Mouse (Mus musculus) macrophage (primary cell): ENCODE data around the gene Spa17. TPM values are rescaled to one million over a fixed set of nuclear protein-coding genes. Genes with fewer than 3 reads are reported as not detected.

Experiments
- H3K27ac ChIP-seq: fragments of 350-480 bp; formaldehyde crosslinking; 2 replicates; pipeline ENCODE4 v1.9.0; 2021
- H3K36me3 ChIP-seq: fragments of 350-480 bp; formaldehyde crosslinking; 2 replicates; pipeline ENCODE4 v1.9.0; 2021; ENCODE audit errors: inconsistent target
- H3K4me3 ChIP-seq: fragments of 350-480 bp; formaldehyde crosslinking; 2 replicates; pipeline ENCODE4 v1.9.0; 2021; ENCODE audit errors: inconsistent target
- H3K79me2 ChIP-seq: fragments of 350-480 bp; formaldehyde crosslinking; 2 replicates; pipeline ENCODE4 v1.9.0; 2021; ENCODE audit errors: inconsistent target
- whole genome bisulfite sequencing: methylation state at CpG from one replicate; pipeline ENCODE4 v1.1.7; 2026; ENCODE audit warnings: inconsistent platforms; ENCODE audit not compliant: missing documents; 5-methylcytosine and 5-hydroxymethylcytosine counted together
- polyA plus RNA-seq: library from polyadenylated mRNA; stranded (reverse); fragments of 250-400 nt; gene quantifications from 3 replicates; pipeline ENCODE4 v1.2.4, GENCODE M21; 2018; ENCODE audit warnings: inconsistent platforms

The Spa17 gene
- polyA plus RNA-seq, 1 experiment from 2014 or later = 3.2 TPM

DNA sequence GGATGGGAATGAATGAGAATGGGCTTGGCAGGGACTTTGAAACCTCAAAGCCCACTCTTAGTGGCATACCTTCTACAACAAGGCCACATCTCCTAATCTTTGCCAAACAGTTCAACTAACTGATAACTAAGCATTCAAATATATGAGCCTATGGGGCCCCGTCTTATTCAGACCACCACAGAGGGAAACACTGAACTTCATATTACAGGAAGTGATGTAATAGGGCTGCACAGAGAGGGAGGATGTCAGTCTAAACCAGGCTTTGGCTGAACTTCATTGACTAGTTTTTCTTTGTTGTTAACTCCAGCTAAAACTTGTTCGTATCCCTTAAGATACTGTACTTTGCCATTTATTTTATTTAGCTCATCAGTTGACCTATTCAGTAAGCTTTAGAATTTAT lies 16.4 kb upstream of the Spa17 start:
- WGBS = 64% methylated on average over 2 of the region's 2 CpGs
- Histone ChIP-seq H3K4me3 (no peak overlapping the region), H3K27ac (no peak overlapping the region)

DNA sequence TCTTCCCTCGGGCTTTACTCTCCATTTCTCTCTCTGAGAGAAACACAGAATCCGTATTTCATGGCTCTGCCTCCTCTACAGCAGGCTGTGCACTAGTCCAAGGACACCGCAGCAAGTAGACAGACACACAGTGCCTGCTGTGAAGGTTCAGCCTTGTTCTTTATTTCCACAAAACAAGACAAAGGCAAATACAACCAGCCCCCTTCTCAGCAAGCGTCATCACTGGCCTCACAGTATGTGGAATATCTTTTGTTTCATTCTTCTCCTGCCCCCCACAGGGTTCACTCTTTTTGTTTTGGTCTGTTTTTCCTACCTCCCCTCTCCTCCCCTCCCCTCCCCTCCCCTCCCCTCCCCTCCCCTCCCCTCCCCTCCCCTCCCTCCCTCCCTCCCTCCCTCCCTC lies 15.1 kb upstream of the Spa17 start:
- no peak overlapping the region for H3K4me3 ChIP-seq
- peaks cover 10% of the 10 kb centered on the region for H3K36me3 ChIP-seq
- 100% methylated on average over 4 of the region's 4 CpGs for whole genome bisulfite sequencing
- H3K27ac ChIP-seq = no peak overlapping the region
- no peaks in the 10 kb centered on the region for H3K79me2 ChIP-seq

More for the DNA sequence above, 16.4 kb upstream of the Spa17 start:
- Histone ChIP-seq H3K36me3 (peaks cover 15% of the 10 kb centered on the region), H3K79me2 (no peaks in the 10 kb centered on the region)

DNA sequence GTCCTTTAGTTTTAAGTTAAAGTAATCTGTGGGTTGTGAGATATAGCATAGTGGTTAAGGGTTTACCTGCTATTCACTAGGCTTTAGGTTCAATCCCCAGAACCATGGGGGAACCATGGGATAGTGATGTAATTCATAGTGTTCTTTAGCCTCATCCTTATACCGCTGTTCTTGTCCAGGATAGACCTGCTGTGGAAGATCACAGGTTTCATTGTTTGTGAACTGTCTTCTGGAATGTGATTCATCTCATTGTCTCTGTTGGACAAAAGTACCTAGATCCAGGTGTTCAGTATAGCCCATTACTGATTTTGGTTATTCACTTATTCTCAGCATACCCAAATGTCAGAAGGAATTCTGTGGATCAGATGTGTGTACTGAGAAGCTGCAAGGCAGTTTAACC lies 13.7 kb upstream of the Spa17 start:
- Histone ChIP-seq H3K79me2 (no peaks in the 10 kb centered on the region), H3K4me3 (no peak overlapping the region), H3K36me3 (peaks cover 5% of the 10 kb centered on the region; the same call in 1 of the 2 replicates), H3K27ac (no peak overlapping the region)
- 89% methylated on average over 1 of the region's 1 CpGs for WGBS

DNA sequence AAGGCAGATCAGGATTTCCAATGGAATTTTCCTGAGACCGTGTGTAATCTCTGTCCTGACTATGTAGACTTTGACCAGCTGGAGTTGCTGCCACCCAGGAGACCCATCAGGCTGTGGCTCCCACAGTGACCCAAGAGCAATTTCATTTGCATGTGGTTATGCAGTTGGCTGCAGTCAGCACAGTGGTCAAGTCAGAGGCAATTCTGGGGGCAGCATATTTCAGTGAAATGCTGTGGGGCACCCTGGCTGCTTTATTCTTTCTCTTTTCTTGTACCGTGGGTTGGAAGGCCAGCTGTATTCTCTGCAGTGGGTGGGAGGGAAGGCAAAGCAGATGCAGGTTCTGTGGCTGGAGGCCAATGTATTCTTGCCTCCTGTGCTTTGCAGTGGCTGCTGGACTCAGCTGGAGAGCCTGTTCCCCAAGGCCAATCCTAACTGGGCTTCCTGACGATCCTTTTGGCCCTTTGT lies 12.6 kb upstream of the Spa17 start:
- WGBS = 91% methylated on average over 3 of the region's 3 CpGs
- H3K36me3 ChIP-seq = peaks cover 5% of the 10 kb centered on the region; the same call in 1 of the 2 replicates
- H3K79me2 ChIP-seq = no peaks in the 10 kb centered on the region
- H3K27ac ChIP-seq = no peak overlapping the region
- H3K4me3 ChIP-seq = no peak overlapping the region

DNA sequence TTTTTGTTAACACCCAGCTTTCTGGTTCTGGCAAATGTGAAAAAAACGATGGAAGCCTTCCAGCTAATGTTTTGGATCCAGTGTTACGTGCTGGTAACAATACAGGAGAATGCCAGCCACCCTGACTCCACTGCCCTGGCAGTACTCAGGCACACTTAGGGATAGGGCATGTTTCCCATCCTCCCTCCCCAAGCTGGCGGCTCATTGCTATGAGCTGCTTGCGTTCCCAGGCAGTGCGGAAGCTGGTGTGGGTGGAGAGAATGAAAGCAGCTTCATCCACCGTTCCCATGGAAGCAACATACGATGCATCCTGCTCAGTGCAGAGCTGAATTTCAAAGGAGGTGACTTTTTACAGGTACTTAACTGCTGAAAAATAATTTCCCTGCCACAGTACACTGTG lies 12.1 kb upstream of the Spa17 start:
- WGBS = 96% methylated on average over 7 of the region's 7 CpGs
- no peak overlapping the region for H3K4me3 ChIP-seq

DNA sequence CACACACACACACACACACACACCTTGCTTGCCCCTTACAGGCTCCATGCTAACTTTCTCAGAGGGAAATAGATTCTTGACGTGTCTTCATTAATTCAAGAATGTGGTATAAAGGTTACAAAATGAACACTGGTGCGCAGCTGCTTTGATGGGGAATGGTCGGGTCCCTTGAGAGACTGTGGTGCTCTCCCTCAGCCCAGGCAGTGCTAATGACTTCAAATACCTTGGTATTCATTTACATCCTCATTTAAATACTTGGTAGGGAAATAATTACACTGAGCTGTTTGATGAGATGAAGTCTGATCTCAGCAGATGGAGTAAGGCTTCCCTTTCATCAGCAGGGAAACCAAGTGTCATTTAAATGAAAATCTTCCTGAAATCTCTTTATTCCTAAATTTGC lies 11.6 kb upstream of the Spa17 start:
- no peak overlapping the region for H3K27ac ChIP-seq
- WGBS = 100% methylated on average over 2 of the region's 3 CpGs
- peaks cover 5% of the 10 kb centered on the region; the same call in 1 of the 2 replicates for H3K36me3 ChIP-seq
- no peak overlapping the region for H3K4me3 ChIP-seq
- no peaks in the 10 kb centered on the region for H3K79me2 ChIP-seq

More for the DNA sequence above, 12.1 kb upstream of the Spa17 start:
- Histone ChIP-seq H3K36me3 (peaks cover 5% of the 10 kb centered on the region; the same call in 1 of the 2 replicates), H3K27ac (no peak overlapping the region), H3K79me2 (no peaks in the 10 kb centered on the region)

DNA sequence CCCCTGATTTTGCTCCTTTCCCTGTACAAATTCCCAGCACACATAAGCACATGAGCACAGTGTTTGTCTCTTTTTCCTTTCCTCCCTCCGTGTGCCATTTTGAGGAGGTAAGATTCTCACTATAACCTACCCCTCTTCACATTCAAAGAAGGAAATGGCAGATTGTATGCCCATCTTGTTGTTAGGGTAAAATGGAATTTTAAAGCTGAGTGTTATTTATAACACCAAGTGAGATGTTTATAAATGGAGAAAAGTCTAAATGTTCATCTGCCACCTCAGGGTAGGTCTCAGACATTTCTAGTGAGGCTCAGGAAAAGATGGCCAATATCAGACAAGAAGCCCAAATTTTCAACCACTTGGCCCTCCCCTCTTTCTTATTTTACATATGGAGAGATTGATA lies 11.0 kb upstream of the Spa17 start:
- H3K27ac ChIP-seq = no peak overlapping the region
- WGBS = 100% methylated on average over 1 of the region's 1 CpGs
- no peak overlapping the region for H3K4me3 ChIP-seq
- no peaks in the 10 kb centered on the region for H3K79me2 ChIP-seq
- H3K36me3 ChIP-seq = peaks cover 5% of the 10 kb centered on the region; the same call in 1 of the 2 replicates

DNA sequence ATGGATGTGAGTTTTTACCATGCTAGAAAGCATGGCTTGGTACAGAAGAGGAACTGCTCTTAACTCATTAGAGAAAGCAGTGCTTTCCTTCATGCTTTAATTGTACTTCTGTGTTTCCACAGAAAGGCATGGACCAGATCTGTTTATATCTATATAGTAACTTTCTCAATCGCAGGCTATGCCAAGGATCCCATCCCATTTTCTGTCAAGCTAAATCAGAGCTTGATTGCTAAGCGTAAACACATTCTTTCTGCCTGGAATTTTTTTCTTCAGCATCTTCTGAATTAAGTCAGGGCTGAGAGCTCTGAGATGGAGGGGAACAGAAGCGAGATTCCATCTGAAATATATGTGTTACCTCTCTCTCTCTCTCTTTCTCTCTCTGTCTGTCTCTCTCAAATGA lies 10.5 kb upstream of the Spa17 start:
- Histone ChIP-seq H3K79me2 (no peaks in the 10 kb centered on the region), H3K27ac (no peak overlapping the region), H3K36me3 (peaks cover 5% of the 10 kb centered on the region; the same call in 1 of the 2 replicates), H3K4me3 (no peak overlapping the region)
- WGBS = 93% methylated on average over 3 of the region's 3 CpGs

DNA sequence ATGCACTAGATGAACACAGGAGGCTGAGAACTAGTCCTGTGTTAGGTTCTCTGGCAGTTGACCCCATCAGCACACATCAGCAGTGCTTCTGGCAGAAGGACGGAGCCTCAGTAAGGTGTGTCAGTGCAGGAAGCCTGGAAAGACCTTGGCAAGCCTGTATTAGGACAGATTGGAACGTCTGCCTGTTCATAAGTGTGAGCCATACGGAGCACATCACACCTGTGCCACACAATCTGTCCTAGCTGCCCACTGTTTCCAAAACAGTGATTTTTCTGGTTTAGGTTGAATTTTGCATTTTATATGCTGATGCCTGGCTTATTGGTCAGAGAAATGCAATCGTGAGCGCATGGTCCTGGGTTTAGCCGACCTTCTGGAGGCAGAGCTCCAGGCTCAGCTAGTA lies 7.8 kb upstream of the Spa17 start:
- WGBS = 94% methylated on average over 6 of the region's 6 CpGs

DNA sequence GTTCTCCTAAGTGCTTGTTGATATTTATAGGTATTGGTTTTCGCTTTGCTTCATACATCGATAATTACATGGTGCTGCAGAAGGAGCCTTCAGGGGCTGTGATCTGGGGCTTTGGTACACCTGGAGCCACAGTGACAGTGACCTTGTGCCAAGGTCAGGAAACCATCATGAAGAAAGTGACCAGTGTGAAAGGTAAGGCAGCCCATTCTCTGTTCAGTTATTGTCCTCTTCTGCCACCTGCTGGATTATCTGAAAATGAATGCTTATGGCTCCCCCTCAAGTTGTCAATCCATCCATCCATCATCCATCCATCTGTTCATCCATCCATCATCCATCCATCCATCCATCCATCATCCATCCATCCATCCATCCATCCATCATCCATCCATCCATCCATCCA lies 3.2 kb upstream of the Spa17 start:
- WGBS = 56% methylated on average over 2 of the region's 2 CpGs
- H3K79me2 ChIP-seq = no peaks in the 10 kb centered on the region
- no peak overlapping the region for H3K4me3 ChIP-seq
- H3K36me3 ChIP-seq = no peaks in the 10 kb centered on the region; the same call in 1 of the 2 replicates
- no peak overlapping the region for H3K27ac ChIP-seq

More for the DNA sequence above, 7.8 kb upstream of the Spa17 start:
- Histone ChIP-seq H3K36me3 (peaks cover 5% of the 10 kb centered on the region; the same call in 1 of the 2 replicates), H3K4me3 (no peak overlapping the region), H3K79me2 (no peaks in the 10 kb centered on the region), H3K27ac (no peak overlapping the region)

DNA sequence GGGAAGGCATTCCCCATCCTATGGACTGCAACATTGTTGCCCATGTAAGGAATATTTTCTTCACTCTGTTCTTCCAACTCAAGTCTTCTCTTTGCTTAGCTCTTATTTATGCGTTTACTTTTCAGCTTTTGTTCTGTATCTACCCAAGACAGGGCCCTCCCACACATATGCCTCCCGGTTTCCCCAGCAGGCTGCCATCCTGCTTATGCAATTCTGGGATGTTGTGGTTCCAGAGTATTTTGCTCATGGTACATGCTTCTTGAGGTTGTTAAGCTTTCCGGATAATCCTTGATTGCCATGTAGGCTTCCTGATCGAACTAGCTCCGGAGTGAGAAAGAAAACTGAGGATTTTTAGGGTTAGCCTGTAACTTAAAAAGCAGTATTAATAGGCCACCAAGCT lies 1.7 kb upstream of the Spa17 start:
- 97% methylated on average over 5 of the region's 5 CpGs for WGBS
- H3K4me3 ChIP-seq = no peak overlapping the region
- H3K79me2 ChIP-seq = no peaks in the 10 kb centered on the region
- H3K27ac ChIP-seq = no peak overlapping the region
- no peaks in the 10 kb centered on the region; the same call in 1 of the 2 replicates for H3K36me3 ChIP-seq

DNA sequence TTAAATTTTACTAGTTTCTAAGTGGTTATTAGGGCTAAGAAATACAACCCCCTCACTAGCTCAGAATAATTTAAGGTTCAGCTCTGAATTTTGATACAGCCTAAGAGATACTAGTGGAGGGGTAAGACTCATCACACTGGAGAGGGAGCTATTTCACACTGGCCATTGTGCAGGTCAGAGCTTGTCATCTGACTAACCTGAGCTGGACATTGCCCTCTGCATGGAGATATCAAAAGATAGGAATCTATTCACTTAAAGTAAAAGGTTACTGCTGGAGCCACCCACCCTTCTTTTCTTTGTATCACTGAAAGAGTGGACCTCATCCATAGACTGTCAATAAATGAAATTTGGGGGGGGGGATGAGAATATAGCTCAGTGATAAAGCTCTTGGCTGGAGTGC lies 794 bp upstream of the Spa17 start:
- Histone ChIP-seq H3K79me2 (no peaks in the 10 kb centered on the region), H3K4me3 (peak overlapping the region; percentile 79), H3K36me3 (no peaks in the 10 kb centered on the region; the same call in 1 of the 2 replicates), H3K27ac (no peak overlapping the region)

DNA sequence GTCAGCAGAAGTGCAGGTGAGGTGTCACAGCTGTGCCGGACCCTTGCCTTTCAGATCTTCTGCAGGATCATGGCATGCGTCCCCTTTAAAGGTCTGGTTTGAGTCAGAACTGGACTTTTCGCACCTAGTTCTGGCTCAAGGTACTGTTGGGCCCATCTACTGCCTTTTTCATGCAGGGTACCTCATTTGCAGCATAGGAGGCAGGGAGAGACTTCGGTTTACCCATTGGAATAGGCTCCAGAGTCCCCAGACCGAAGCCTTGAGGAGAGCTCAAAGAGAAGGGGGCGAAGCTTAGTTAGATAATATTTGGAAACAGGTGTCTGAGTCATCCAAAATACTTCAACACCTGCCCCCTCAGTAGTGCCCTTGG lies 374 bp upstream of the Spa17 start:
- peak overlapping the region; percentile 79 for H3K4me3 ChIP-seq
- H3K36me3 ChIP-seq = no peaks in the 10 kb centered on the region; the same call in 1 of the 2 replicates
- WGBS = 32% methylated on average over 6 of the region's 6 CpGs
- H3K79me2 ChIP-seq = no peaks in the 10 kb centered on the region
- H3K27ac ChIP-seq = peak overlapping the region; percentile 17; the same call in 1 of the 2 replicates

DNA sequence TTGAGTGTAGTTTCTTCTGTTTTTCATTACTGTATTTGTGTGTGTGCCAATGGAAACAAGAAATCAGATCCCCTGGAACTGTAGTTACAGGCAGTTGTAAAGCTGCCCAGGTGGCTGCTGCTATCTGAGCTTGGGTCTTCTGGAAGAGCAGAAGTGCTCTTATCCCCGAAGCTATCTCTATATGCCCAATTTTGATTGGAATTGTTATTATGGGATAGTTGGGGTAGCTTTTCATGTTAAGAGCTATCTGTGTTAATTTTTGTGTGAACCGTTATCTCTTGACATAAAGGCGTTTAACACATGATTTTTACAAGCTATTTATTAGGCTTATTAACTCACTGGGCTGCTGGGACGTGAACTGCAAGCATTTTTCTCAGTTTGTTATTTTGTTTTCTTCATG lies 4.0 kb downstream of the Spa17 start:
- H3K4me3 ChIP-seq = no peak overlapping the region
- H3K27ac ChIP-seq = no peak overlapping the region
- no peaks in the 10 kb centered on the region for H3K79me2 ChIP-seq
- no peaks in the 10 kb centered on the region for H3K36me3 ChIP-seq
- WGBS = 94% methylated on average over 4 of the region's 4 CpGs

DNA sequence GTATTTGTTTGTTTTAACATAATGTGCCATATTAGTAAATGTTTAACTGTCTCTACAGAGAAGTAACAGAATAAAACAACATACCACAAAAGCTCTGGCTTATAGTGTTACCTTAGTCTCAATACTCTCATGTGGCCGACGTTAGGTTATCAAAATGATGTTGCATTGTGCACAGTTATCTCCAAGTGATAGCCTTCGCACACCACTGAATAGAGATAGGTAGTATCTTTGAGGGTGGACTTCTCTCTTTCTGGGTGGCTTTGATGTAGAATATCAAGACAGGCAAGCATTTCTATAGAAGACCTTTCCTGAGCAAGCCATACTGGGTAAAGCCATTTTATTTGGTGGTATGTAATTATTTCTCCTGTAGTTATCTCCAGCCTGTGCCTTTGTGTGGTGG lies 8.4 kb downstream of the Spa17 start:
- no peak overlapping the region for H3K4me3 ChIP-seq
- 98% methylated on average over 3 of the region's 3 CpGs for WGBS
- no peaks in the 10 kb centered on the region for H3K79me2 ChIP-seq
- no peak overlapping the region for H3K27ac ChIP-seq
- H3K36me3 ChIP-seq = no peaks in the 10 kb centered on the region

DNA sequence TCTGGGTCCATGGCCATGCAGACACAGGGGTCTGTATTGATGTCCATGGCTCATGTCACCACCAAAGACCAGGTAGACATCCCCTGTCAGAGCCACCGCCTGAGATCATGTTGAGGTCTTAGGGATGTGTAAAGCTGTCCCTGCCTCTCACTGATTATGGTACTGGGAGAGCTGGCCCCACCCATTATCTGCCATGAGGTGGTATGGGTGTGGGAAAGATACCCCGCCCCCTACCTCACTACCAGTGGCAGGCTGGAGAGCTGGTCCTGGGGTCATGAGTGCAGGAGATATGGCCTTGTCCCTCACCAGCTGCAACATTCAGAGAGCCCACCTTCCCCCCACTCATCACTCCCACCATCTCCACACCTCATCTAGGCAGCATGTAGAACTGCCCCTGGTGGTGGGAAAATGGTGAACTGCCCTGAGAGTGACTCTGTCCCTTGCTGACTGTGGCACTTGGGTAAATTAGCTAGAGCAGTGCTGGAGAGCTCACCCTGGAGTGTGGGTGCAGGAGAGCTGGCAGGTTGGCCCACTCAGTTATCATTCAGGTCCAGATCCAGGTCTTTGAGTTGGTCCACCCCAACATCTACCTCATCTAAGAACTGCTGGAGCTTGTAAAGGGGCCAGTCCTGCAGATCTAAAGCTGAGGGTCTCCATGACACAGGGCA lies 12.8 kb downstream of the Spa17 start:
- no peak overlapping the region for H3K4me3 ChIP-seq
- 100% methylated on average over 2 of the region's 2 CpGs for WGBS
- no peaks in the 10 kb centered on the region for H3K36me3 ChIP-seq
- H3K79me2 ChIP-seq = no peaks in the 10 kb centered on the region
- H3K27ac ChIP-seq = no peak overlapping the region
